Mouse (Mus musculus) inflammation-experienced regulatory T-cells (primary cell): ENCODE results near the gene Abcc3. TPM values are rescaled to one million over a fixed set of nuclear protein-coding genes. Genes with fewer than 3 reads are reported as not detected.

Experiments used
- polyA plus RNA-seq, 2 experiments: library from polyadenylated mRNA; unstranded; fragments of 100-300 nt; shearing (Covaris generic); gene quantifications; one replicate each; pipeline ENCODE4 v1.2.1; 2017

Gene Abcc3
- 1 to 10 TPM; 4.2 to 9.9 TPM for polyA plus RNA-seq

DNA sequence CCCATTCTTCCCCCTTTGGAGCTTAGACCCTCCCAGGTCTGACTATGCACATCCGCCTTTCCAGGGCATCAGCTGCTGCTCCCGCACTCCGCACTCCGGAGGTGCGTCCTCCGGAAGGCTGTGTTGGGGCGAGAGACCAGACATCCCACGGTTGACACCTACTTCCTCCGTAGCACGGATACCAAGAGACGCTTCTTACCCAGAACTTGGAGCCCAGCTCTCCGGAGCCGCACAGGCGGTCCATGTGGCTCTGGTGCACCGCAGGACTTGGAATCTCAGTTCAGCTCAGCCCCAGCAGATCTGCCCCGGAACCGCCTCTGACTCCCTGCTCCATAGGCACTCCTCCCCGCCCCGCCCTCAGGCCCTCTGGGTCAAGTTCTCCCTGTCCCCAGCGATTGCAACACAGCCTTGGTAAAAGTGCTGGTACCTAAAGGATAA, at the start of gene Abcc3:
Gene Abcc3, minus strand, starts transcription at position 326 of the 438 bp plus-strand sequence.

GRCm38 (mm10) chr11:94327693-94328643, 64.8 kb downstream of the Abcc3 start, which contains the start of gene Ankrd40:
Gene Ankrd40 (plus strand): TSS chr11:94328001.

DNA sequence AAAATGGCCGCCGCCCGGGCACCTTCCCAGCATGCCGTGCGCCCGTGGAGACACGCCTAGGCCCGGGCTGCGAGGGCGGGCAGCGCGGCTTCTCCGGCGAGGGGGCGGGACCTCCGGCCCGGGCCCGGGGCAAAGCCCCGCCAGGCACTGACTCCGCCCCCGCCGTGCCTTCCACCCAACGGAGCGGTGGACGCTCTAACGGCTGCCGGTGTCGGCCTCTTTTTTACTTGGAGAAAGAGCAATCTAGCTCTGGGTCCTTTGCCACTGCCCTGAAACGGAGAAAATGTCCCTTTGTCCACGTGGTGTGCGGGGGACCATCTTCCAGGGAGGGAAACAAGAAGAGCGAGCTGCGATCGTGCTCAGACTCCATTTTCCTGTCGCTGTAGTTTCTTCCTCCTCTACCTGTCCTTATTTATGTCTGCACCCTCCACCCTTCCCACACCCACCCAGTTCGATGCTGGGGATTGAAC, 70.8 kb downstream of the Abcc3 start, which contains the start of gene Luc7l3:
Gene Luc7l3, minus strand, starts transcription at position 58 of the 470 bp plus-strand sequence.

Other genes with a start within 250 kb of the Abcc3 start
- gene Tob1, start 181.5 kb downstream of the Abcc3 start, polyA plus RNA-seq, result 10 to 100 TPM; 24.7 to 46.7 TPM
- under 1 TPM; 0.16 to 0.23 TPM for gene Wfikkn2, start 147.0 kb downstream of the Abcc3 start, polyA plus RNA-seq
- gene Gm21885, start 111.1 kb downstream of the Abcc3 start, polyA plus RNA-seq, result under 1 TPM in 1 of 2 experiments, not detected in 1; 0.51 TPM
- gene Luc7l3, start 71.0 kb downstream of the Abcc3 start, polyA plus RNA-seq, result 10 to 100 TPM; 84.5 to 86.3 TPM
- gene Ankrd40, start 65.0 kb downstream of the Abcc3 start, polyA plus RNA-seq, result 10 to 100 TPM; 52.0 to 56.5 TPM
- under 1 TPM; 0.19 to 0.24 TPM for gene Cacna1g, start 81.2 kb upstream of the Abcc3 start, polyA plus RNA-seq
- gene Spata20, start 93.2 kb upstream of the Abcc3 start, polyA plus RNA-seq, result under 1 TPM in 1 of 2 experiments, not detected in 1; 0.36 TPM
- under 1 TPM; 0.43 to 0.54 TPM for gene Epn3, start 107.0 kb upstream of the Abcc3 start, polyA plus RNA-seq
- gene Mycbpap, start 128.7 kb upstream of the Abcc3 start, polyA plus RNA-seq, result under 1 TPM; 0.29 to 0.74 TPM
- 1 to 10 TPM; 3.3 to 4.2 TPM for gene Rsad1, start 156.3 kb upstream of the Abcc3 start, polyA plus RNA-seq
- gene Chad, start 172.1 kb upstream of the Abcc3 start, polyA plus RNA-seq, result 1 to 10 TPM in 1 of 2 experiments, under 1 TPM in 1; 0.83 to 1.2 TPM
- 1 to 10 TPM; 4.8 to 6.3 TPM for gene Acsf2, start 208.9 kb upstream of the Abcc3 start, polyA plus RNA-seq
- gene Lrrc59, start 236.8 kb upstream of the Abcc3 start, polyA plus RNA-seq, result 10 to 100 TPM; 55.9 to 61.2 TPM